Mouse (Mus musculus) right cerebral cortex, postnatal 4 days (tissue): ENCODE results near the gene Vsig10.
"Not testable (repeated sequence)": the region's sequence is repeated elsewhere in the genome, so short reads cannot be mapped to it uniquely, and the experiment has no call there.

ENCODE experiments used
- DNase-seq: peaks from one replicate; pipeline ENCODE4 v3.0.0-alpha.2; 2022

Vsig10 gene

GRCm38 (mm10) chr5:117318741-117319629 is at the start of gene Vsig10:
Vsig10 (plus strand) TSS chr5:117319083.
- peak; percentile 37 for DNase-seq

- no peak for DNase-seq
Measured at GRCm38 (mm10) chr5:117269395-117269794, 49.5 kb upstream of the Vsig10 start.

- DNase-seq, result no peak
Measured at GRCm38 (mm10) chr5:117271945-117272344, 46.9 kb upstream of the Vsig10 start.

GRCm38 (mm10) chr5:117274817-117275216 is 44.1 kb upstream of the Vsig10 start:
- DNase-seq, result no peak

- DNase-seq, result no peak
Measured at GRCm38 (mm10) chr5:117277784-117278183, 41.1 kb upstream of the Vsig10 start.

GRCm38 (mm10) chr5:117278809-117279668 is 39.8 kb upstream of the Vsig10 start:
- no peak for DNase-seq

GRCm38 (mm10) chr5:117279669-117280050 is 39.2 kb upstream of the Vsig10 start:
- no peak for DNase-seq

GRCm38 (mm10) chr5:117281536-117281935 is 37.3 kb upstream of the Vsig10 start:
- DNase-seq, result no peak

- DNase-seq, result no peak
Measured at GRCm38 (mm10) chr5:117282360-117282759, 36.5 kb upstream of the Vsig10 start.

GRCm38 (mm10) chr5:117284029-117284428 is 34.9 kb upstream of the Vsig10 start:
- DNase-seq, result peak; percentile 56

- no peak for DNase-seq
Measured at GRCm38 (mm10) chr5:117284682-117285081, 34.2 kb upstream of the Vsig10 start.

- no peak for DNase-seq
Measured at GRCm38 (mm10) chr5:117285266-117285665, 33.6 kb upstream of the Vsig10 start.

GRCm38 (mm10) chr5:117286286-117286685 is 32.6 kb upstream of the Vsig10 start:
- DNase-seq, result no peak

GRCm38 (mm10) chr5:117286831-117287822 is 31.8 kb upstream of the Vsig10 start, which contains the start of gene Pebp1:
Pebp1 (minus strand) TSS chr5:117287625.
- DNase-seq, result peak; percentile 93

GRCm38 (mm10) chr5:117289646-117290045 is 29.2 kb upstream of the Vsig10 start:
- DNase-seq, result no peak

GRCm38 (mm10) chr5:117290081-117290480 is 28.8 kb upstream of the Vsig10 start:
- no peak for DNase-seq

GRCm38 (mm10) chr5:117291312-117291711 is 27.6 kb upstream of the Vsig10 start:
- DNase-seq, result no peak

GRCm38 (mm10) chr5:117292547-117292946 is 26.3 kb upstream of the Vsig10 start:
- DNase-seq, result no peak

- DNase-seq, result not testable (repeated sequence)
Measured at GRCm38 (mm10) chr5:117293776-117294175, 25.1 kb upstream of the Vsig10 start.

- DNase-seq, result no peak
Measured at GRCm38 (mm10) chr5:117295011-117295410, 23.9 kb upstream of the Vsig10 start.

- DNase-seq, result no peak
Measured at GRCm38 (mm10) chr5:117302899-117303298, 16.0 kb upstream of the Vsig10 start.
